Mouse (Mus musculus) embryonic fibroblast, embryonic 13.5 days (primary cell): ENCODE data around the gene Tsc22d1.

Experiments used
- CTCF ChIP-seq: IDR thresholded peaks from 2 replicates; pipeline ENCODE4 v1.5.1; 2011; ENCODE audit warnings: mild to moderate bottlenecking, control low read depth, low read length, moderate library complexity, borderline replicate concordance; ENCODE audit not compliant: insufficient read depth
- POLR2A ChIP-seq: IDR thresholded peaks from 2 replicates; pipeline ENCODE4 v1.6.1; 2011; ENCODE audit warnings: low read depth, mild to moderate bottlenecking, control low read depth, low read length, moderate library complexity

DNA sequence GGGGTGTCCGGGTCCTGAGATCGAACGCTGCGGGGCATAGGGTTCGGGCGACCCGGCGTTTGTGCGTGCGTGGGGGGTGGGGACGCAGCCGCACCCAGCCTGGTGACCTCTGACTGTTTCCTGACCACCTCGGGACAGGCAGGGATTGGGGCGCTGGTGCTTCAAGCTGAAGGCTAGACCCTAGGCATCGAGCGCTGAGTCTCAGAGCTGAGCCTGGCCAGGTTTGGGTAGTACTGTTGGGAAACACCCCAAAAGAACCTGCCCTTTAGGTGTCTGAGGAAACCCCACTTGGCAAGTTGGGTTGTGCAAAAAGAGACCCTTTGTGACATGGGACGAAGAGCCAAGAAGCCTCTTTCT is 142.1 kb downstream of the Tsc22d1 start, which contains the start of gene Serp2:
- no peak for TF ChIP-seq POLR2A
- TF ChIP-seq CTCF, result no peak
